Mouse (Mus musculus): Measurements from ENCODE around the gene Rce1.

Gene Rce1

DNA sequence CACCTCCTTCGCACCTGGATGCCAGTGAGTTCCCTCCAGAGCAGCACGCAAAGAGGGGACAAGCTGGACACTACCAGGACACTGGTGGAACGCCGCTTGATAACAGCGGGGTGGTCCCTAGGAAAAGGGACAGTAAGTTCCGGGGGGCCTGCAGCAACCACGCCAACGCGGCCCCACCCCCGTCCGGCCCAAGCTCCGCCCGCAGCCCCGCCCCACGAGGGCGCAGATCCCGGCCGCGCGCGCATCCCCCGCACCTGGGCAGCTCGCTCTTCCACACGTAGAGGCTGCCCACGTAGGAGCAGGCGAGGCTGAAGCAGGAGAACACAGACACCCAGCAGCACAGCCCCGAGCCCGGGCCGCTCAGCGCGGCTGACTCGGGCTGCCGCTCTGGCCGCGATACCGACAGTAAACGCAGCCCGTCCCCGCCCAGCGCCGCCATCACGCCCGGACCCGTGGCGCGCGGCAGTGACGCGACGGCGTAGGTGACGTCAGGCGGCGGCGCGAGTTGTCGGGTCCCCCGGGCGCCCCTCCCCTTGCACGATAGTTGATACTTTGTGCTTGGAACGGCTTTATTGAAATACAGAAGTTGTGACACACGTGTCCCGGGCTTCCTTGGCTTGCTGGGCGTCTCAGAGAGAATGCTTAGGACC lies at the start of gene Rce1:
Gene Rce1 (minus strand): TSS at position 463 of the 650 bp plus-strand sequence.
- in situ Hi-C loops (cut with MboI, MseI), result no loop called here

DNA sequence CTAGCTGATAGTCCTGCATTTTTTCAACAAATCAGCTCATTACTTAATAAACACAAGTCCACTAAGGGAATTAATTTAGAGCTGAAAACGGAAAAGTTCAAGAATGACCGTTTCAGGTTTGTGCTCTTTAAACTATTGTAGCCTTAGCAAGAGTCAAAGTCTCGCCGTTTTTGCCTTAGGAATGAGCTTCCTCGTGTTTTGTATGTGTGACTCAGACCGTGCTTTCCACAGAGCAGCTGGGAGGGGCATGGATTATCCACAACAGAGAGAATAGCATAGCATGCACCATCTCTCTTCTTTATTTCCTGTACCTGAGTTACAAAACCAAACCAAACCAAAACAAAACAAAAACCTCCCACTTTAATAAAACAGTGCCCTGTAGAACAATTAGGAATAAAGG lies 47.0 kb upstream of the Rce1 start:
- in situ Hi-C loops (cut with MboI, MseI), result no loop called here

- in situ Hi-C loops (cut with MboI, MseI), result no loop called here
Measured at GRCm38 (mm10) chr19:4670776-4671175, 45.3 kb upstream of the Rce1 start.

DNA sequence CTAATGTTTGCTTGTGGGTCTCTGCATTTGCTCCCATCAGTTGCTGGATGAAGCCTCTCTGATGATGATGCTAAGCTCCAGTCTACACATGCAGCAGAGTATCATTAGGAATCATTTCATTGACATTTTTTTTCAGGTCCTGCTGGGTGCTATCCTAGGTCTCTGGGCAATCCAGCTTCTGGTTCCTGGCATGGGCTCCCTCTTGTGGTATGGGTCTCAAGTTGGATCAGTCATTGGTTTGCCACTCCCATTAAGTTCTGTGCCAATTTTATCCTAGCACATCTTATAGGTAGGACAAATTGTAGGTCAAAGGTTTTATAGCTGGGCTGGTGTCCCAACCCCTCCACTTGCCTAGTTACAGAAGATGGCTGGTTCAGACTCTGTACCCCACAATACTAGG lies 41.4 kb upstream of the Rce1 start:
- in situ Hi-C loops (cut with MboI, MseI), result no loop called here

DNA sequence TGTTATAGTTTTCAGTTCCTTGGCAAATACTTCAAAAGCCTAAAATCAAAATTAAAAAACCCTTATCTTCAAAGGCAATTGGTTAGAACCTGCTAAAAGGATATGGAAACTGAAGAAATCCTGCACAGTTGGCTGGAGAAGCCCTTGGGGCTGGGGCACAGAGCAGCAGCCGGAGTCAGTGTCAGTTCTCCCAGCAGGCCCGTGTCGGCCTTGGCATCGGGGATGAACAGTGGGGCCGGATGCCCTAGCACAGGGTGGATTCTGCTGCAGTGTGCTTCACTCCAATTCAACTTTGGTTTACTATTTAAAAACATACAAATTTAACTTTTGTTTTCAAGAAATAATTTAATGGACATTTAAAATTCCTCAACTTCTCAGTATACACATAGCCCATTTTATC lies 32.7 kb upstream of the Rce1 start:
- in situ Hi-C loops (cut with MboI, MseI), result no loop called here

DNA sequence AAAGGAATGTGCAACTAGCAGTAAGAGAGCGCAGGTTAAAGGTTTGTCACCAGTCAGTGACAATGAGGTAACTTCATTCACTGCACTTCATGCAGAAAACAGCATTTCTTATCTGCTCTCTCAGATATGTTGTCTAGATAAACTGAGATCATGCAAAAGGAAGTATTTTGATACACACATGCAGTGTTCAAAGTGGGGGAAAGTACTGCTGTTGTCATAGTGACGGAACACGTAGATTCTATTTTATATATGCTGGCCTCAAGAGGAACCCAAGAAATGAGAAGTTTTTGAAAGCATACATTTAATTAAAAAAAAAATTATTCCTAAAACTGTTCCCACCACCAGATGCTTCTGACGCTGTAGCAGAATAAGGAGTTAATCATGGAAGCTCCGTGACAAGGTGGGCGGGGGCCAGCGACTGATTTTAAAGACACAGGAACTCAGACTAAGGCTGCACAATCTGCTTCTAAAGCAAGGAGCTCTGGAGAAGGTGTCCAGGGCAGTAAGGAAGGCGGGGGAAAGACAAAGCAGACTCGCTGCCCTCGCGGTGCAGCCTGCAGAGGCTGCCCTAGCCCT lies 21.6 kb upstream of the Rce1 start:
- in situ Hi-C loops (cut with MboI, MseI), result loop anchor here (5.0 kb wide), 1 partner anchor 95 kb away; no protein-coding TSS in a partner anchor

DNA sequence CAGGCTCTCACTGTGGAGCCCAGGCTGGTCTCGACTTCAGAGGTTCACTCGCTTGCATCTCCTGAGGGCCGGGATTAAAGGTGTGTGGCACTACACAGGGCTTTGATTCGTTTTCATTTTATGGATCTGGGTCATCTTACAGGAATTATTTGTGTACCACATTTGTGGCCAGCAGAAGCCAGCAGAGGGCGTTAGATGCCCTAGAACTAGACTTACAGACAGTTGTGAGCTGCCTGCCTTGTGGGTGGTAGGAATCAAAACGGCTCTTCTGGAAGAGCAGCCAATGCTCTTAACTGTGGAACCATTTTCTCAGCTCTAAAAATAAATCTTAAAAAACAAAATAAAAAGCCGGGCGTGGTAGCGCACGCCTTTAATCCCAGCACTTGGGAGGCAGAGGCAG lies 18.8 kb upstream of the Rce1 start:
- in situ Hi-C loops (cut with MboI, MseI), result no loop called here

DNA sequence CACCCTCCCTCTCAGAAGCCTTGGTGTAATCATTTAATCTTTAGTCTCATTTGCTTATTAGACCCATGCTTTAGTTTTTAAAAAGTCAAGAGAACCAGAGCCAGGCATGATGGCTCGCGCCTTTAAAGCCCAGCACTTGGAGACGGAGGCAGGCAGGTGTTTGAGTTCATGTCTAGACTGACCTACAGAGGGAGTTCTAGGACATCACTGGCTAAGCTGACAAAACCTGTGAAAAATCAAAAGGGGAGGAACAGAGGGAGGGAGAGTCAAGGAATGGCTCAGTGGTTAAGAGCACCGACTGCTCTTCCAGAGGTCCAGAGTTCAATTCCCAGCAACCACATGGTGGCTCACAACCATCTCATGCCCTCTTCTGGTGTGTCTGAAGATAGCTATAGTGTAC lies 10.5 kb upstream of the Rce1 start:
- in situ Hi-C loops (cut with MboI, MseI), result no loop called here

- in situ Hi-C loops (cut with MboI, MseI), result no loop called here
Measured at GRCm38 (mm10) chr19:4628819-4629218, 3.4 kb upstream of the Rce1 start.

- in situ Hi-C loops (cut with MboI, MseI), result no loop called here
Measured at GRCm38 (mm10) chr19:4625829-4626535, 541 bp upstream of the Rce1 start.

GRCm38 (mm10) chr19:4624406-4625178 lies 849 bp downstream of the Rce1 start:
- in situ Hi-C loops (cut with MboI, MseI), result no loop called here

- in situ Hi-C loops (cut with MboI, MseI), result no loop called here
Measured at GRCm38 (mm10) chr19:4624006-4624405, 1.4 kb downstream of the Rce1 start.

DNA sequence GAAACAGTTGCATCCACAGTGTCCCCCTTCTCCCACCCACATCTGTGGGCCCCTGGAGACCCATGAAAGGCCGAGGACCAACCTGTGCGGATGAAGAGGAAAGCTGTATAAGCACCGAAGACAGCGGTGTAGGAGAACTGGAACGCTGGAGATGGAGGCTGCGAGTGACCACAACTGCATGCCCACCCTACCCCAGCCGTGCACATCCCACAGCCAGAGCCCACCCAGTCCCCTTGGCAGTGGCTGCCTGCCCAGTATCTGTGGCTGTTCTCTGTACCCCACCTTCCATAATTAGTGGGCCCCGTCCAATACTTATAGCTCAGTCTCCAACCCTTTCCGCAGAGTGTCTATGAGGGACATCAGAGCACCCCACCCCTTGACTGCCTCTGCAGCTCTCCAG lies 2.0 kb downstream of the Rce1 start:
- in situ Hi-C loops (cut with MboI, MseI), result no loop called here

GRCm38 (mm10) chr19:4622780-4623179 lies 2.7 kb downstream of the Rce1 start:
- in situ Hi-C loops (cut with MboI, MseI), result no loop called here

DNA sequence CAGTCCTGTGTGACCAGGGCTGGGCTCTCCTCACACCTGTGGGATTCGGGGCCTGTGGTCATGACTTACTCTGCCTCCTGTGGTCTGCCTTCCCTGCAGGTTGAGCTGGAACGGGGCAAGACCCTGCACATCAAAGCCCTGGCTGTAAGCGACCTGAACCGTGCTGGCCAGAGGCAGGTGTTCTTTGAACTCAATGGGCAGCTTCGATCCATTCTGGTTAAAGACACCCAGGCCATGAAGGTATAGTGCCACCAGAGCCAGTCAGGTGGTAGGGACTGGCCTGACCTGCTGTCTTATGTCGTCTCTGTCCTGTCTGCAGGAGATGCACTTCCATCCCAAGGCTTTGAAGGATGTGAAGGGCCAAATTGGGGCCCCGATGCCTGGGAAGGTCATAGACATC lies 4.7 kb downstream of the Rce1 start:
- in situ Hi-C loops (cut with MboI, MseI), result no loop called here

- in situ Hi-C loops (cut with MboI, MseI), result no loop called here
Measured at GRCm38 (mm10) chr19:4619461-4619860, 6.0 kb downstream of the Rce1 start.

- in situ Hi-C loops (cut with MboI, MseI), result no loop called here
Measured at GRCm38 (mm10) chr19:4618183-4618582, 7.3 kb downstream of the Rce1 start.

DNA sequence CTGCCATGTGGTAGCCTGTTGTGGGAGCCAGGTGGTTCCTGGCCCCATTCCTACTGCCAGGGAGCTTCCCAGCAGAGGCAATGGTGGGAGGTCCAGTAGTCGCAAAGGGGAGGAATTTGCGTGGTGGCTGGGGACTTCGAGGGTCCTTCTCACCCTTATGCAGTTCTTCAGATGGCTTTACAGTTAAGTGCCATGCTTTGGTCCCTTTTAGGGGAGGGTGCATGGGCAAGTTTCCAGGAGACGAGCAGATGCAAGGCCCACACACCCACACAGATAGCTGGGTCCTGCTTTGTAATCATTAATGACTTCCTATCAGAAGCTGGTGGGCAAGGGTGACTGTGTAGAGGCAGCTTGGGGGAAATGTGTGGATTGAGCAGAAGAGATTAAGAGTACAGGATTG lies 8.9 kb downstream of the Rce1 start:
- in situ Hi-C loops (cut with MboI, MseI), result no loop called here

- in situ Hi-C loops (cut with MboI, MseI), result no loop called here
Measured at GRCm38 (mm10) chr19:4615151-4616093, 10.0 kb downstream of the Rce1 start, which contains the start of gene Lrfn4. Gene Lrfn4 (minus strand): TSS chr19:4615667.

DNA sequence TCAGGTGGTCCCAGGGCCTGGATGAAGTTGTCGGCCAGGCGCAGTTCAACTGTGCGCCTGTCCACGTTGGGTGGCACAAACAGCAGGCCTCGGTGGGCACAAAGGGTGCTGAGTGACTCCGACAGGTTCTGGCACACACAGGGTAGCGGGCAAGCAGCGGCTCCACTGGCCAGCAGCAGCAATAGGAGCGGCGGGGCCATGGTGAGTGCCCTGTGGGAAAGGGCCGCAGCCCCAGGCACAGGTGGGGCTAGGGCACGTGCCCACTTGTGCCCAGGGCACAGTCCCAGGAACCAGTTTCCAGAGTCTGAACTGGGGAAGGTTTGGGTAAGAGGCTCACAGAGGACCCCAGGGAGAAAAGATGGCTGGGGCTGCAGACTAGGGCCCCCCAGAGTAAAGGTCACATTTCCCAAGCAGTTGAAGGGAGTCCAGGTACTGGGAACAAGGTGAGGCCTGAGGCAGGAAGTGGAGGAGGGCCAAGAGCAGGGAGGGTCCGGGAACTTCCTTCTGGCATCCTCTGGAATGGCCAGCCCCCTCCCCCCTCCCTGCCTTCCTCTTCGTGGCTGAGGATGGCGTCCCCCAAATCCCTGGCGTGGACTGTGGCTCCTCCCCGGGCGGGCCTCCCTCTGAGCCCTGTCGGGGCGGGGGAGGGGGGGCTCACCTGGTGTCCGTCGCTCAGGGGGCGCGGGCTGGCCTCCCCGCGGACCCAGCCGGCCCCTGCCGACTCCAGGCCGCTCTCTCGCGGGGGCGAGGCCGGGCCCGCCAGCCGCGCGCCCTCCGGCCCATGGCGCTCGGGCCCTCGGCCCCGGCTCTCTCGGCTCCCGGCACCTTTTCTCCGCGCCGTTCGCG lies 10.9 kb downstream of the Rce1 start:
- in situ Hi-C loops (cut with MboI, MseI), result no loop called here
